Mouse (Mus musculus) C2C12 (cell line): ENCODE data around the gene Cebpz.

ENCODE experiments used
- CTCF ChIP-seq: IDR thresholded peaks from one replicate; pipeline ENCODE4 v1.5.1; 2011; ENCODE audit not compliant: control insufficient read depth, insufficient read depth, insufficient read length
- MAX ChIP-seq: IDR thresholded peaks from one replicate; pipeline ENCODE4 v1.6.1; 2011; ENCODE audit warnings: mild to moderate bottlenecking, control low read depth
- MYOD1 ChIP-seq: IDR thresholded peaks from one replicate; pipeline ENCODE4 v1.6.1; 2011; ENCODE audit warnings: low read depth; ENCODE audit not compliant: control insufficient read depth, insufficient read length
- MYOG ChIP-seq: IDR thresholded peaks from one replicate; pipeline ENCODE4 v1.6.1; 2011; ENCODE audit not compliant: control insufficient read depth, insufficient read length; ENCODE audit errors: extremely low read depth
- USF1 ChIP-seq: IDR thresholded peaks from one replicate; pipeline ENCODE4 v1.6.1; 2011; ENCODE audit warnings: low read depth, mild to moderate bottlenecking, control low read depth, moderate library complexity

DNA sequence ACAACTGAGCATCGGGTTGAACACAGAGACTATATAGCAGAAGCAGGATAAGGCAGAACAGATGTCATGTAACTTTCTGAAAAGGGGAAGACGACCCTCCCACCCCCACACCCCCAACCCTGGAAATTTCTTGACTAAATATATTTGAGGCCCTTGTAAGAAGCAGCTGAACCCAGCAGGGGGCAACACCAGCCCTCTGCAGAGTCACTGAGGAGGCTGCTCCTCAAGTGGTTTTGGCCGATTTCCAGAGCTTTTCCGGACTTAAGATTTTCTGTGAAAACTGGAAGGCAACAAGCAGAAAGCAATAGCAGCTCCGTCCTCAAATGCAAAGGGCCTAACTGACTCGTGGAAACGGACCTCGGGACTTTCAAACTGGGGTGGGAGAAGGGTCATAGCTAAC lies 41.5 kb downstream of the Cebpz start:
- TF ChIP-seq CTCF (no peak), MYOG (no peak), USF1 (no peak), MYOD1 (no peak), MAX (no peak)
